Mouse (Mus musculus) heart, postnatal 0 days (tissue): ENCODE measurements around the gene Upk3bl. TPM values are rescaled to one million over a fixed set of nuclear protein-coding genes. Genes with fewer than 3 reads are reported as not detected.

Source experiments
- ATAC-seq: fragments of 200-750 bp; cut with Nextera tagmentation; 2 replicates; pipeline ENCODE4 v1.8.0; 2017; ENCODE audit warnings: low read depth, moderate number of reproducible peaks, moderate library complexity; ENCODE audit not compliant: insufficient read depth
- DNase-seq: peaks from one replicate; pipeline ENCODE4 v3.0.0-alpha.2; 2016; ENCODE audit warnings: low spot score
- H3K27ac ChIP-seq: fragments of 300-500 bp; sonication (generic); 2 replicates; pipeline ENCODE4 v1.5.1; 2014; ENCODE audit warnings: low read depth, mild to moderate bottlenecking
- H3K27me3 ChIP-seq: fragments of 300-500 bp; sonication (generic); 2 replicates; pipeline ENCODE4 v1.6.1; 2014; ENCODE audit warnings: low read length, mixed read lengths; ENCODE audit not compliant: control insufficient read depth, insufficient read depth
- H3K36me3 ChIP-seq: fragments of 300-500 bp; sonication (generic); replicated peaks from 2 replicates; pipeline ENCODE4 v1.6.1; 2014; ENCODE audit warnings: low read length, mixed read lengths; ENCODE audit not compliant: control insufficient read depth, insufficient read depth
- H3K4me1 ChIP-seq: fragments of 300-500 bp; sonication (generic); 2 replicates; pipeline ENCODE4 v1.6.1; 2014; ENCODE audit warnings: antibody characterized with exemption; ENCODE audit not compliant: control insufficient read depth, insufficient read depth
- H3K4me2 ChIP-seq: fragments of 300-500 bp; sonication (generic); 2 replicates; pipeline ENCODE4 v1.6.1; 2014; ENCODE audit warnings: low read depth, mild to moderate bottlenecking, low read length, moderate library complexity
- H3K4me3 ChIP-seq: fragments of 300-500 bp; sonication (generic); 2 replicates; pipeline ENCODE4 v1.5.1; 2014; ENCODE audit warnings: low read depth, low read length
- H3K9ac ChIP-seq: fragments of 300-500 bp; sonication (generic); replicated peaks from 2 replicates; pipeline ENCODE4 v1.6.1; 2014; ENCODE audit warnings: low read depth, low read length, mixed read lengths
- H3K9me3 ChIP-seq: fragments of 300-500 bp; sonication (generic); replicated peaks from 2 replicates; pipeline ENCODE4 v1.6.1; 2016; ENCODE audit warnings: low read length; ENCODE audit not compliant: control insufficient read depth
- CTCF ChIP-seq: IDR thresholded peaks from 2 replicates; pipeline ENCODE4 v1.5.1; 2016; ENCODE audit warnings: antibody characterized with exemption, control low read depth, low read depth
- EP300 ChIP-seq: IDR thresholded peaks from 2 replicates; pipeline ENCODE4 v1.6.1; 2016; ENCODE audit warnings: antibody characterized with exemption, low read depth
- WGBS: fragments of 180-500 bp; shearing (Covaris S2); extraction: QIAGEN DNeasy Blood & Tissue Kit; methylation state at CpG from one replicate; pipeline ENCODE4 v1.1.7; 2014; 5-methylcytosine and 5-hydroxymethylcytosine counted together
- polyA plus RNA-seq: library from polyadenylated mRNA; unstranded; fragments of >200 nt; fragmentation: Nextera tagmentation; extraction: Ambion mirVana; gene quantifications from 2 replicates; pipeline ENCODE4 v1.2.1, GENCODE M21; 2015
- total RNA-seq: library from RNA; depleted of rRNA; stranded (reverse); fragments of >200 nt; gene quantifications from 2 replicates; pipeline ENCODE4 v1.2.3, GENCODE M21; 2014; ENCODE audit warnings: low replicate concordance; rRNA removed

Gene Upk3bl
- total RNA-seq = 4.2 TPM in 1 of 2 replicates, not detected in the other
- not detected in 2 replicates for polyA plus RNA-seq

DNA sequence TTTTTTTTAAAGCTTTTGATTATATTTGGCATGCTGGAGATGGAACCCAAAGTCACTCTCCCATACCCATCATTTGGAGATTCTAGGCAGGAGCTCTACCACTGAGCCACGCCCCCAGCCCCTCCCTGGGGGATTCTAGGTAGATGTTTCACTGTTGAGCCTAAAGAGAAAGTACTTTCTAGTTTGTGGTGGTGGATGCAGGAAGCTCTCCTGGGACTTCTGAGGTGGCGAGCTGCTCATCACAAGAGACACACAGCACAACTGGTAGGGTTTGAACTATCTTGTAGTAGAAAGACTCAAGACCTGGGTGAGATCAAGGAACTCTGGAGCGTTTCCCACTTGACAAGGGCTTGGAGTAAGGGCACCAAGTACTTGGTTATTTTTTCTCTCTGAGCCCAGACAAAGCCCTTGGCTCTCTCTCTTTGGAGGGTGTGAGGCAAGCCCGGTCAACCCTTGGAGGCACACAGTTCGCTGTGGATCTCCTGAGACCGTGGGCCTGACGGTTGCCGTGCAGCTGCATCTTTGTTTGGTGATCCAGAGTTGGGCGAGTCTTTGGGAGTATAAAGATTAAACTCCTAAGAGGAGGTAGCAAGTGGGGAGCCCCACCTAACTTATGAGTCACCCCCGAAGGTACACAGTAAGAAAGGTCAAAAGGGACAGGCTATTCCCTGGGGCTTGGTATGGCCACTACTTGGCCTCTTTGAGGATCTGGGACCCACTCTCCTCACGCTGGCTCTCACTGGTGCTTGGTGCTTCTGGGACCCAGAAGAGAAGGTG, at the start of gene Upk3bl:
TSS of gene Upk3bl (plus strand) at position 192 of the 777 bp plus-strand sequence.
- Histone ChIP-seq H3K4me2 (no peak within 1 kb of the TSS), H3K4me3 (no peak within 1 kb of the TSS), H3K36me3 (no peaks in the 10 kb centered on the region), H3K9me3 (no peaks in the 10 kb centered on the region), H3K4me1 (peaks cover 7% of the 10 kb centered on the region; the same call in 1 of the 2 replicates), H3K9ac (no peak within 1 kb of the TSS), H3K27ac (no peak within 1 kb of the TSS), H3K27me3 (peaks cover 6% of the 10 kb centered on the region; the same call in 1 of the 2 replicates)
- no peak for DNase-seq
- ATAC-seq = no peak
- TF ChIP-seq CTCF = no peak
- no peak for TF ChIP-seq EP300
- WGBS = 88% methylated on average over 11 of the region's 11 CpGs

DNA sequence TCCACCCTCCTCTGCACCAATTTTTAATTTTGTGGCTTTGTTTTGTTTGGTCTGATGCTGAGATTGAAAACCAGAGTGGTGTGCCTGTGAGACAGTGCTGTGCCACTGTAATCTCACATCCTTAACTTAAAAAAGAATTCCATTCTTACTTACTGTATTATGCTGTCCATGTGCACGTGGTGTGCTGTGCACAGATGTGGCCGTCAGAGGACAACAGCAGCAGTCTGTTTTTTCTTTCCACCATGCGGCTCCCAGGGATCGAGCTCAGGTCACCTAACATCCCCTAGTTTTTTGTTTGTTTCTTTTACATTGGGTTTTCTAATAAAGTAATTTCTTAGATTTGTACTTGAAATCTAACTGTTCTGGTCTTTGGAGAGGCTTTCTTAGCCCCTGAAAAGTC, 49.8 kb upstream of the Upk3bl start:
- Histone ChIP-seq H3K27me3 (no peaks in the 10 kb centered on the region), H3K27ac (no peak overlapping the region), H3K9ac (no peak overlapping the region), H3K4me3 (no peak overlapping the region), H3K9me3 (no peaks in the 10 kb centered on the region), H3K4me1 (no peaks in the 10 kb centered on the region), H3K36me3 (no peaks in the 10 kb centered on the region), H3K4me2 (no peak overlapping the region)
- ATAC-seq (no peak), DNase-seq (no peak)
- WGBS = 67% methylated on average over 4 of the region's 4 CpGs
- no peak for TF ChIP-seq EP300
- TF ChIP-seq CTCF = no peak

DNA sequence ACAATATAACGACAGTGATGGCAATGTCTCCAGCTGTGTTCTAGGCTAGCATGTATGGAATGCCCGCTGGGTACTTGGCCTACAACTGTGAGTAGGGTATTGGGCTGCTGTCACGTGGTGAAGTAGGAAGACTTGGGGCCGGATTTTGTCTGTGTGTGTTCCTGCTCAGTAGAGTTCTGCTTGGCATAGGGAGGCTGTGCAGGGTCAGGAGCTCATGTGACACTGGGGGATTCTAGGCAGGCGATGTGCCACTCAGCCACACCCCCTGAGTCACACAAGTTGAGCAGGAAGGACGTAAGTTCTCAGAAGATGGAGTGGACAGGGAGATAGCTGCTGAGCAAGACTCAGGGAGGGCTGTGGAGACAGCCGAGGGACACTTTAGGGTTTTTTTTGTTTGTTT, 46.5 kb upstream of the Upk3bl start:
- ATAC-seq (no peak), DNase-seq (no peak)
- Histone ChIP-seq H3K27ac (no peak overlapping the region), H3K4me2 (no peak overlapping the region), H3K9me3 (no peaks in the 10 kb centered on the region), H3K27me3 (no peaks in the 10 kb centered on the region), H3K9ac (no peak overlapping the region), H3K36me3 (peaks cover 16% of the 10 kb centered on the region), H3K4me3 (no peak overlapping the region), H3K4me1 (no peaks in the 10 kb centered on the region)
- WGBS = 64% methylated on average over 7 of the region's 7 CpGs
- TF ChIP-seq EP300 (no peak), CTCF (no peak)

DNA sequence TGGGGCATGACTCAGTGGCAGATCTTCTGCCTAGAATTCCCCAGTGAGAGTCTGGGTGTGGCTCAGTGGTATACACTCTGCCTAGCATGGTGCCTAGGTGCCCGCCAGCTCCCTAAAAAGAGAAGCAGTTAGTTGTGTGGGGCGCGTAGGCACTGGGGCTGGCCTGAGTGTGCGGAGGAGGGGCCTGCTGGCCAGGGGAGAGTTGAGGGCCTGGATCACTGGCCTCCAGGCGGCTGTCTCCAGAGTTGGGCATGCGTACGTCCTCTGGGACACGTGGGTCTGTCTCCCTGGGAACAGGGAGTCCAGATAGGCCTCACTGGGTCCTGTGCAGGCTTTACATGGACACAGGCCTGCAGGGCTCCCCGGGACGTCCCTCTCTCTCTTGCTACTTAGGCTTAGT, 39.4 kb upstream of the Upk3bl start:
- H3K36me3 ChIP-seq = peaks cover 20% of the 10 kb centered on the region
- H3K4me3 ChIP-seq = no peak overlapping the region
- H3K27ac ChIP-seq = peak overlapping the region; percentile 77
- no peaks in the 10 kb centered on the region for H3K9me3 ChIP-seq
- ATAC-seq (peak; percentile 93), DNase-seq (peak; percentile 72)
- 43% methylated on average over 10 of the region's 10 CpGs for WGBS
- no peaks in the 10 kb centered on the region for H3K27me3 ChIP-seq
- H3K4me2 ChIP-seq = peak overlapping the region; percentile 19
- H3K9ac ChIP-seq = no peak overlapping the region; the same call in 1 of the 2 replicates
- peaks cover 26% of the 10 kb centered on the region for H3K4me1 ChIP-seq
- TF ChIP-seq EP300 (no peak), CTCF (no peak)

DNA sequence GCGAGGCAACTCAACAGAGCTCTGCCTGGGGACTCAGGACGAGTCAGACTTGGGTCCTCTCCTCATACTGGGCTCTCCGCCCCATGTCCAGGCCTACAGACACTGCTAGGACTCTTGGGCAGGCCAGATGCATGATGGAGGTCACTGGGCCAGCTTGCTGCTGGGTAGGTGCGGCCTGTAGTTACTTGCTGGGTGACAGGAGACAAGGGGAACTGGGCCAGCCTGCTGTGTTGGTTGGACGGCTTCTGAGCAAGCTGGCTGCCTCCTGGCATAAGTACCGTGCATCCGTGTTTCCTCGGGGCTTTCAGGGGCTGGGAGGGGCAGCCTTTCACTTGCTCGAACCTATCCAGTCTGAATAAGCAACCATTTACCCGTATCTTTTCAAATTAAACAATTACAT, 38.7 kb upstream of the Upk3bl start:
- H3K36me3 ChIP-seq = peaks cover 18% of the 10 kb centered on the region
- H3K9ac ChIP-seq = no peak overlapping the region
- peaks cover 29% of the 10 kb centered on the region for H3K4me1 ChIP-seq
- peak overlapping the region; percentile 19 for H3K4me2 ChIP-seq
- peak overlapping the region; percentile 77 for H3K27ac ChIP-seq
- H3K9me3 ChIP-seq = no peaks in the 10 kb centered on the region
- ATAC-seq (no peak; the same call in 1 of the 2 replicates), DNase-seq (no peak)
- 0 out of 2 replicates have a peak overlapping the region, but pooled peaks have one; percentile 3 for H3K4me3 ChIP-seq
- WGBS = 53% methylated on average over 10 of the region's 10 CpGs
- TF ChIP-seq EP300 = no peak
- no peak for TF ChIP-seq CTCF
- H3K27me3 ChIP-seq = no peaks in the 10 kb centered on the region
